Mouse (Mus musculus) liver, adult 2 months (tissue): ENCODE measurements around the gene Pemt.

Experiments used
- CTCF ChIP-seq: fragments of 200-500 bp; IDR thresholded peaks from 2 replicates; pipeline ENCODE4 v1.5.1; 2011; ENCODE audit warnings: low read depth, low read length, control low read depth
- POLR2A ChIP-seq: fragments of 200-500 bp; IDR thresholded peaks from 2 replicates; pipeline ENCODE4 v1.6.1; 2011; ENCODE audit warnings: low read length, control low read depth; ENCODE audit not compliant: insufficient read depth; ENCODE audit errors: extremely low read depth

DNA sequence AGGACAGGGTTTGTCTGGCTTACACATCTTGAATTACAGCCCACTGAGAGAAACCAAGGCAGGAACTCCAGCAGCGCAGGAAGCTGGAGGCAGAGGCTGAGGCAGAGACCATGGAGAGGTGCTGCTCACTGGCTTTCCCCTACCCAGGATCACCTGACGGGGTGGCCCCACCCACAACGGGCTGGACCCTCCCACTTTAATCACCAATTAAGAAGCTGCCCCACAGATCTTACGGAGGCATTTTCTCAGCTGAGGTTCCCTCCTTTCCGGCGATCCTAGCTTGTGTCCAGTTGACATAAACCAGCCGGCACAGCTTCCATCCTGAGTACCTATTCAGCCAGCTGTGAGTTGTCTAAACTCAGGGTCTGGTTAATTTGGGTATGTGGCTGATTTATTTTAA, 125.0 kb downstream of the Pemt start:
- TF ChIP-seq CTCF: no peak
- TF ChIP-seq POLR2A: no peak
